Mouse (Mus musculus): ENCODE results near the gene Ttll11. TPM values are rescaled to one million over a fixed set of nuclear protein-coding genes. Genes with fewer than 3 reads are reported as not detected.

Gene Ttll11
- polyA plus RNA-seq, 1 experiment from 2014 or later, result 2.4 TPM

DNA sequence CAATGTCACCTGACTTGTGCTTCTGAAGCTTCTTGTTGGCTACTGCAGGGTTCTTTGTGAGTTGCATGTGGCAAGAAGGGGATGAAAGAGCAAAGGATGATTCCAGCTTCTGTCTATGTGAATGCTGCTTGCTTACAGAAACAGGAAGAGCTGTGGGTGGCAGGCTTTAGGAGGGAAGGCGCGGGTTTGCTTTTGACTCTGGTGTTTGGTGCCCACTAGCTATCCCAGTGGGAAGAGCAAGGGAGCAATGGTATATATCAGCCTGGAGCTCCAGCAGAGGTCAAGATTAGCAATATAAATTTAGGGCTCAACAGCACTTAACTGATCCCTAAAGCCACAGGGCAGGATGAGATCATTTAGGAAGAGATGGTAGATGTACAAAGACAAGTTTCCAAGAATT lies 82.6 kb downstream of the Ttll11 start:
- Histone ChIP-seq H3K9ac (no peak overlapping the region), H3K27me3 (no peaks in the 10 kb centered on the region), H3K4me3 (no peak overlapping the region), H3K9me3 (no peaks in the 10 kb centered on the region), H3K36me3 (no peaks in the 10 kb centered on the region), H3K4me1 (no peaks in the 10 kb centered on the region), H3K27ac (no peak overlapping the region), H3K4me2 (replicated peaks) (no peak overlapping the region)
- 84% methylated on average over 2 of the region's 2 CpGs for WGBS
- no peak for ATAC-seq (ENCODE audit: insufficient number of reproducible peaks, insufficient read depth, low FRiP score, low TSS enrichment)

DNA sequence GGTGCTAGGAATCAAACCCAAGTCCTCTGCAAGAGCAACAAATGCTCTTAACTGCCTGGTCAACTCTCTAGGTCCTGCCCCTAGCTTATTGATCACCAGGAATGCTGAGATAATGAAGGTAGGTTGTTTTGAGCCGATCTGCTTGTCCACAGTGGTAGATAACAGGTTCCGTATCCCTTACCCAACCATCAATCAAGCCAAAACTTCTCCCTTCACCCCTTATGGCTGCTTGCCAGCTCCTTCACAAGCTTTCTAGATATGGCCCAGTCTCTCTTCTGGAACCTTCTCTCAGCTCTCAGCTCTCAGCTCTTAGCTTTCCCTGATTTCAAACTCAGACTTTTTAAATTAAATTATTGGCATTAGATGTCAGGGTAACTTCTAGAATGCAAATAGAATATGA lies 85.2 kb downstream of the Ttll11 start:
- H3K4me1 ChIP-seq, result no peaks in the 10 kb centered on the region
- no peak overlapping the region for H3K4me2 ChIP-seq (replicated peaks)
- H3K36me3 ChIP-seq, result no peaks in the 10 kb centered on the region
- no peak overlapping the region for H3K27ac ChIP-seq
- no peaks in the 10 kb centered on the region for H3K9me3 ChIP-seq
- WGBS, result 80% methylated on average over 2 of the region's 2 CpGs
- H3K9ac ChIP-seq, result no peak overlapping the region
- H3K4me3 ChIP-seq, result no peak overlapping the region
- no peaks in the 10 kb centered on the region for H3K27me3 ChIP-seq
- ATAC-seq (ENCODE audit: insufficient number of reproducible peaks, insufficient read depth, low FRiP score, low TSS enrichment), result no peak

DNA sequence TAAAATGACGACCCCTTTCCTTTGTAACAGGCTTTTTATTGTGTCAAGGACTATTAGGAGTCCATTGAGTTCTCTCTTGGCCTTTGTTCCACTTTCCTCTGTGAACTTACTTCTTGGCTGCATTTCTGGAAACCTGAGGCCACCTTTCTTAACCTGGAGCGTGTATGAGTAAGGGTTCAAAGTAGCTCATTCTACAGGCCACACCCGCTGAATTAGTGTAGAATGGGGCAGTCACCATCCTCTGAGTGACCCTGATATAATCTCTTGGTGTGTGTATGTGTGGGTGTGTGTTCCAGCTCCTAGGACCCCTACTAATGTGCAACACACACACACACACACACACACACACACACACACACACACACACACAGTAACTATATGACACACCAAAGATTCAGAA lies 89.1 kb downstream of the Ttll11 start:
- Histone ChIP-seq H3K27me3 (no peaks in the 10 kb centered on the region), H3K4me1 (no peaks in the 10 kb centered on the region), H3K9me3 (no peaks in the 10 kb centered on the region), H3K36me3 (no peaks in the 10 kb centered on the region), H3K27ac (no peak overlapping the region), H3K9ac (no peak overlapping the region), H3K4me2 (replicated peaks) (no peak overlapping the region), H3K4me3 (no peak overlapping the region)
- WGBS, result 81% methylated on average over 3 of the region's 3 CpGs
- ATAC-seq (ENCODE audit: insufficient number of reproducible peaks, insufficient read depth, low FRiP score, low TSS enrichment), result no peak

DNA sequence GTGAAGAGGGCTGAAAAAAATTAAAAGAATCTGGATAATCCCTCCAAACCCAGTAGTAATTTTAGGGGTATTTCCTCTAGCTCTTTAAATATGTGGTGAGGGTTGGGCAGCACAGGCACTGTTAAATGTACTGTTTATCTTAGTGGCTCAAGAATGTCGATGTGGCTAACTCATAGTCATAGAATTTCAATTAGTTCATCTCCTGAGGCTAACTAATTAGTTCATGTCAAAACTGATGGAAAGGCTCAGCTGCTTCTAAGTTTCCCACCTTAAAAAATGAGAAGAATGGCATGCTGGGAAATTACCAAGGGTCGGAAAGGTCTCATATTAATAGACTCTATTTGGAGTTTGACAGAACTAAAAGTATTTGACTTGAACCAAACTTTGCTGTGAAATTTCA lies 89.9 kb downstream of the Ttll11 start:
- H3K9me3 ChIP-seq, result no peaks in the 10 kb centered on the region
- no peaks in the 10 kb centered on the region for H3K27me3 ChIP-seq
- no peak overlapping the region for H3K27ac ChIP-seq
- WGBS, result 45% methylated on average over 2 of the region's 2 CpGs
- no peaks in the 10 kb centered on the region for H3K36me3 ChIP-seq
- H3K4me3 ChIP-seq, result no peak overlapping the region
- no peaks in the 10 kb centered on the region for H3K4me1 ChIP-seq
- H3K4me2 ChIP-seq (replicated peaks), result no peak overlapping the region
- H3K9ac ChIP-seq, result no peak overlapping the region
- no peak for ATAC-seq (ENCODE audit: insufficient number of reproducible peaks, insufficient read depth, low FRiP score, low TSS enrichment)

DNA sequence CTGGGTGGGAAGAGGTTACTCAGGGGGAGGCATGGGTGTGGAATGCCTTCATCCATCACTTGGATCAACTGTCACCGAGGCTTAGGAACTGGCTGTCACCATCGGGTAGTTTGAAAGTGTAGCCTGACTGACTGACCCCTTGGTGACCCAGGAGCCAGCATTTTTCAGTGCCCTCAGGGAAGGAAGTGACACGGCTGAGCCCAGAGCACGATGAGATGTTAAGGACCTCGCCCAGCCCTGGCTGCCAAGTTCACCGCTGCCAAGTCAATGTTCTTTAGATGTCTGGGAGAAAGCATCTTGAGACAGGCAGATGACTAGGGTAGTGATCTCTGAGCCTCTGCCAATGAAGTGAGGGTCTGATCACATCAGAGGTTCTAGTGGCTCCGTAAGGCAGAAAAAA lies 95.4 kb downstream of the Ttll11 start:
- H3K27ac ChIP-seq, result no peak overlapping the region
- no peaks in the 10 kb centered on the region for H3K9me3 ChIP-seq
- peaks cover 17% of the 10 kb centered on the region; the same call in 1 of the 2 replicates for H3K4me1 ChIP-seq
- no peak for ATAC-seq (ENCODE audit: insufficient number of reproducible peaks, insufficient read depth, low FRiP score, low TSS enrichment)
- H3K4me3 ChIP-seq, result no peak overlapping the region
- H3K27me3 ChIP-seq, result 0 out of 2 replicates have a peak, but pooled peaks cover 2% of the 10 kb centered on the region
- WGBS, result 28% methylated on average over 7 of the region's 7 CpGs
- H3K4me2 ChIP-seq (replicated peaks), result no peak overlapping the region
- H3K36me3 ChIP-seq, result no peaks in the 10 kb centered on the region
- no peak overlapping the region for H3K9ac ChIP-seq

DNA sequence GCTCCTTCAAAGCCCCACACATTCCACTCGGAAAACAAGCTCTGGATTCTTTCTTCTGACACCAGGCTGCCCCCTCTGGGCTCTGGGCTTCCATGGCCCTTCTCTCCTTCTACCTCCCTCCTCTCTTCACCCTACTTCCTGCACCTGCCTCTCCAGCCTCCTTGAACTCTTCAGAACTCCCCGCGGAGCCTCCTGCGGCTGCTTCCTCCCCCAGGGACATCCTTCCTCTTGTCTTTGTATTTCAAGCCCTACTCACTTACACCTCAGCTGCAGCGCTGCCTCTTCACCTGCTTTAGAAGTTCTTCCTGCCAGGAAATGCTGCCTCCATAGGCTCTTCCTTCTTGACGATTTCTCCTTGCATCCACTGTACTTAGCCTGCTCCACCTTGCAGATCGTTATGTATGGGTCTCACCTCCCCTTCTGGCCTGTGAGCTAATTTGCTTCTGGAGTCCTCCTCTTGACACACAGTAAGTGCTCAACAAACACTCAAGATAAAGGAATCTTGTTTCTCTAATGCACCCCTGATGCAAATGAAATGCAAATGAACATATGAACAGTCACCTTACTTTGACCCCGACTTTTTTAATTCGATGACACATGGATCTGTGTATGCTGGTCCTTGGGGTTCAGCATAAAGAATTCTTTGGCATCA lies 97.3 kb downstream of the Ttll11 start:
- whole genome bisulfite sequencing, result 57% methylated on average over 9 of the region's 9 CpGs
- no peaks in the 10 kb centered on the region for H3K9me3 ChIP-seq
- H3K4me2 ChIP-seq (replicated peaks), result no peak overlapping the region
- H3K27ac ChIP-seq, result no peak overlapping the region
- H3K9ac ChIP-seq, result no peak overlapping the region
- H3K36me3 ChIP-seq, result no peaks in the 10 kb centered on the region
- ATAC-seq (ENCODE audit: insufficient number of reproducible peaks, insufficient read depth, low FRiP score, low TSS enrichment), result no peak
- H3K4me1 ChIP-seq, result peaks cover 17% of the 10 kb centered on the region; the same call in 1 of the 2 replicates
- no peak overlapping the region for H3K4me3 ChIP-seq
- H3K27me3 ChIP-seq, result 0 out of 2 replicates have a peak, but pooled peaks cover 2% of the 10 kb centered on the region

DNA sequence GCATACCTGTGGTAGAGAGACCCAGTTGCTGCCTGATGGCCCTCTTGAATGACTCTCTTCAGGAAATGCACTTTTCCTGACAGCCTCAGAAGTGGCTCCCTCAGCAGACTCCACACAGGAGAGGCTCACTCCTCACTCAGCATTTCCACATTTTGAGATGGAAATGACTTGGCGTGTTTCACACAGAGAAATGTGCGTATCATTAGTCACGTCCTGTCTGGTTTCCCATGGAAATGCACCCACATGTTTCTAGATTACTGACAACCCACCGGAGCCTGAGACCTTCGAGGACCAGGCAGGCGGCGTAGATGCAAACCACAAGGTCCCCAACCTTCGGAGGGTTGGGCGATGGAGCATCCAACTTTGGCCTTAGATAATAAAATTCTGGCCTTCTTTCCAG lies 97.8 kb downstream of the Ttll11 start:
- H3K4me1 ChIP-seq, result peaks cover 17% of the 10 kb centered on the region; the same call in 1 of the 2 replicates
- no peaks in the 10 kb centered on the region for H3K36me3 ChIP-seq
- H3K27ac ChIP-seq, result no peak overlapping the region
- H3K9me3 ChIP-seq, result no peaks in the 10 kb centered on the region
- 72% methylated on average over 9 of the region's 9 CpGs for WGBS
- H3K4me3 ChIP-seq, result no peak overlapping the region
- ATAC-seq (ENCODE audit: insufficient number of reproducible peaks, insufficient read depth, low FRiP score, low TSS enrichment), result no peak
- no peak overlapping the region for H3K4me2 ChIP-seq (replicated peaks)
- H3K9ac ChIP-seq, result no peak overlapping the region
- 0 out of 2 replicates have a peak, but pooled peaks cover 2% of the 10 kb centered on the region for H3K27me3 ChIP-seq

DNA sequence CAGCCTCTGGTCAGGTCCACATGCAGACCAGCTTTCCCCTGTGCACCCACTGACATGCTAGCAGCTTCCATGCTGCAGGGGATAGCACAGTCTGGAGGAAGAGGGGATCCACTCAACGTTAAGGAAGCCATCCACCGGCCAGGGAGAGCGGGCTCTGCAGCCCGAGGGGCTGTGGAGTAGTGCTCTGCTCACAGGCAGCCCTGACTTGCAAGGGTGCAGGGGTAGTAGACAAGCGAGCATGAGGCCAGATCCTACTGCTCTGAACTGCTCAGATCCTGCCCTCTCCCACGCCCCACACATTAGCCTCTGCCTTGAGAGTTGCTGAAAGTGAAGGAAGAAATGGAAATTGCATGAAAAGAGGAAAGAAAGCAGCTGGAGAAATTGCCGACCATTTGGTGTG lies 99.4 kb downstream of the Ttll11 start:
- Histone ChIP-seq H3K4me2 (replicated peaks) (no peak overlapping the region), H3K9me3 (no peaks in the 10 kb centered on the region), H3K27ac (no peak overlapping the region), H3K27me3 (0 out of 2 replicates have a peak, but pooled peaks cover 2% of the 10 kb centered on the region), H3K36me3 (no peaks in the 10 kb centered on the region), H3K9ac (no peak overlapping the region), H3K4me3 (no peak overlapping the region), H3K4me1 (peaks cover 17% of the 10 kb centered on the region; the same call in 1 of the 2 replicates)
- 0 out of 2 replicates have a peak, but pooled peaks have one; percentile 43 for ATAC-seq (ENCODE audit: insufficient number of reproducible peaks, insufficient read depth, low FRiP score, low TSS enrichment)
- 46% methylated on average over 7 of the region's 7 CpGs for WGBS

DNA sequence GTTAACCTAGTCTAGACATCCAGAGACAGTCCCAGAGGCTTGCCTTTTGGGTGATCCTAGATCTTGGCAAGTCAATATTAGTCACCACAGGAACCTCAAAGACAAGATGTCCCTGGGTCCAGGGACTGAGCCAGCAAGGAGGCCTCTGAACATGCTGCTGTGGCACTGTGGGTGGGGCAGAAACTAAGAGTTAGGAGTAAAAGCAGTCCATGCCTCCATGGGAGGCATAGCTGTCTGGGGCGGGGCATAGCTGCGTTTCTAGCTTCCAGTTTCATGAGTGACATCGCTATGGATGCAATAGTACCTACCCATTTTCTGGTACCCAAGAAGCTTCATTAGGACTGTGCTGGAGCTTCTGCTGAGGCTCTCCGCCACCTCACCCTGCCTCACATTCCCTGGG lies 99.8 kb downstream of the Ttll11 start:
- Histone ChIP-seq H3K4me2 (replicated peaks) (no peak overlapping the region), H3K9me3 (no peaks in the 10 kb centered on the region), H3K9ac (no peak overlapping the region), H3K4me3 (no peak overlapping the region), H3K27me3 (0 out of 2 replicates have a peak, but pooled peaks cover 2% of the 10 kb centered on the region), H3K27ac (no peak overlapping the region), H3K4me1 (peaks cover 17% of the 10 kb centered on the region; the same call in 1 of the 2 replicates), H3K36me3 (no peaks in the 10 kb centered on the region)
- WGBS, result 77% methylated on average over 4 of the region's 4 CpGs
- ATAC-seq (ENCODE audit: insufficient number of reproducible peaks, insufficient read depth, low FRiP score, low TSS enrichment), result no peak

DNA sequence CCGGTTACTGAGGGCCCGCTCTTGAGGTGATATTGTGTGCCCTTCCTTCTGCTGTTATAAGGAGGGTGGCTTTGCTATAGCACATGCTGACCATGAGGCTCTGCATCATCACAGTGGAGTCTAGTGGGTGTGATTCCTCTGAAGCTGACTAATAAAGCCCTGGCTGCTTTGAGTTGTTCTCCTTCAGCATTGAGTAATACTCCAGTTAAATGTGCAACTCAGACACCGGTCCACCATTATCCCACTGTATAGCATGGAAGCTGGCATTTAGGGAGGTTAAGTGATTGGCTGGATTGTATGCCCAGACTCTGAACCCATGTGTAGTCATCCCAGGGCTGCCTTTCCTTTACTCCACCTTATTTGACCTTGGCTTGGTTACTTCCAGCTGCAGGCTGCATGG lies 101.2 kb downstream of the Ttll11 start:
- Histone ChIP-seq H3K4me2 (replicated peaks) (no peak overlapping the region), H3K36me3 (no peaks in the 10 kb centered on the region), H3K27me3 (0 out of 2 replicates have a peak, but pooled peaks cover 2% of the 10 kb centered on the region), H3K4me3 (no peak overlapping the region), H3K4me1 (0 out of 2 replicates have a peak, but pooled peaks cover 12% of the 10 kb centered on the region), H3K9ac (no peak overlapping the region), H3K27ac (no peak overlapping the region), H3K9me3 (no peaks in the 10 kb centered on the region)
- ATAC-seq (ENCODE audit: insufficient number of reproducible peaks, insufficient read depth, low FRiP score, low TSS enrichment), result no peak
- 96% methylated on average over 3 of the region's 3 CpGs for WGBS

DNA sequence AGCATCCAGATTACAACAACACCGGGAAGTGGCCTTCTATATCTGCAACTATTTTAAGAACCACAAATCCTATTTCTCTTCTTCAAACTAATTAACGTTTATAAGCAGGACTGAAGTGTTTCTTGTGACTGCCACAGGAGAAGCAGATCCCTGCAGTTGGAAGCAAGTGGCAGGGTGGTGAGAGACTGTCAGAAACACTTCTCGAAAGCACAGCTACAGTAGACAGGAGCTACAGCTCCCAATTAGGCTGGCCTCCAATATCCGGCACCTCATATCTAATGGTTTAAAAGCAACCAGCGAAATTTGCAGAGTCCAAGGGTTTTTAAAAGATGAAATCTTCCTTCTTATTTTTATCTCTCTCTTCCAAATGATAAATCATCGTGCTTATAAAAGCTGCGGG lies 104.1 kb downstream of the Ttll11 start:
- Histone ChIP-seq H3K4me2 (replicated peaks) (no peak overlapping the region), H3K36me3 (no peaks in the 10 kb centered on the region), H3K4me3 (no peak overlapping the region), H3K27ac (no peak overlapping the region), H3K27me3 (0 out of 2 replicates have a peak, but pooled peaks cover 2% of the 10 kb centered on the region), H3K9me3 (no peaks in the 10 kb centered on the region), H3K9ac (no peak overlapping the region), H3K4me1 (0 out of 2 replicates have a peak, but pooled peaks cover 6% of the 10 kb centered on the region)
- ATAC-seq (ENCODE audit: insufficient number of reproducible peaks, insufficient read depth, low FRiP score, low TSS enrichment), result no peak
- WGBS, result 85% methylated on average over 7 of the region's 7 CpGs

DNA sequence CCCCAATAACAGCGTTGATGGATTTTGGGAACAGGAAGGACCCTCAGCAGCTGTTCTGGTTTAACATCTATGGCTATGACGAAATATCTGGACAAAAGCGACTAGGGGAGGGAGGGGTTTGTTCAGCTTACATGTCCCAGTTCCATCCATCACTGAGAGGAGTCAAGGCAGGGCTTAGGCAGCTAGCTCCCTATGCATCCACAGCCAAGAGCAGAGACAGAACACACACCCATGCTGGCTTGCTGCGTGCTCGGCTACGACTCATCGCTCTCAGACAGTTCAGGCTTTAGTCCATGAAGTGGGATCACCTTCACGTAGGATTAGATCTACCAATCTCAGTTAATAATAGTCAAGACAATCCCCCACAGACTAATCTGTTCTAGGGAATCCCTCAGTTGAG lies 105.3 kb downstream of the Ttll11 start:
- no peak overlapping the region for H3K4me3 ChIP-seq
- no peaks in the 10 kb centered on the region for H3K4me1 ChIP-seq
- no peaks in the 10 kb centered on the region for H3K36me3 ChIP-seq
- WGBS, result 87% methylated on average over 8 of the region's 8 CpGs
- no peak for ATAC-seq (ENCODE audit: insufficient number of reproducible peaks, insufficient read depth, low FRiP score, low TSS enrichment)
- H3K9ac ChIP-seq, result no peak overlapping the region
- no peaks in the 10 kb centered on the region for H3K27me3 ChIP-seq
- no peaks in the 10 kb centered on the region for H3K9me3 ChIP-seq
- H3K27ac ChIP-seq, result no peak overlapping the region
- H3K4me2 ChIP-seq (replicated peaks), result no peak overlapping the region

Measured in embryonic facial prominence, embryonic 12.5 days (tissue).